Mouse (Mus musculus): ENCODE measurements around the gene Sema3a.

DNA sequence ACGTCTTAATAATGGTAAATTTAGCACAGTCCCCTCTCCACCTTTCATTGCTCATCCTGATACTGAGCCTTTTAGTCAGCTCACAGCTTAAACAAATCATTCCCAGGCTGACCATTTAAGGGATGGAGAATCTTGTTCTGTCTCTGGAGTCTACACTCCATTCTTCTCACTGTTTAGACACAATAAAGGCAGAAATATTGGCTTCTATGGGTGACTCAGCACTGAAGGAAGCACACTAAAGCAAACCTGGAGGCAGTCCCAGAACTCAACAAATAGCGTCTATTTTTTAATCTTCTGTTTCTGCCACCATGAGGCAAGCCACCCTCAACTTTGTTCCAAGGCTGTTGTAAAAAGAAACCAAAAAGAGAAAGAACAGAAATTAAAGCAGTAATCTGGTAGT lies 374.6 kb downstream of the Sema3a start:
- TF ChIP-seq CTCF (IDR thresholded peaks at IDR 0.05; ENCODE audit: borderline replicate concordance, insufficient read depth, low read depth, low read length) (no peak), POLR2A (IDR thresholded peaks at IDR 0.05; ENCODE audit: borderline replicate concordance, insufficient read depth, low read length) (no peak)

All from cerebellum, adult 2 months (tissue).